Mouse (Mus musculus): Measurements from ENCODE around the gene Sohlh2.

The Sohlh2 gene

DNA sequence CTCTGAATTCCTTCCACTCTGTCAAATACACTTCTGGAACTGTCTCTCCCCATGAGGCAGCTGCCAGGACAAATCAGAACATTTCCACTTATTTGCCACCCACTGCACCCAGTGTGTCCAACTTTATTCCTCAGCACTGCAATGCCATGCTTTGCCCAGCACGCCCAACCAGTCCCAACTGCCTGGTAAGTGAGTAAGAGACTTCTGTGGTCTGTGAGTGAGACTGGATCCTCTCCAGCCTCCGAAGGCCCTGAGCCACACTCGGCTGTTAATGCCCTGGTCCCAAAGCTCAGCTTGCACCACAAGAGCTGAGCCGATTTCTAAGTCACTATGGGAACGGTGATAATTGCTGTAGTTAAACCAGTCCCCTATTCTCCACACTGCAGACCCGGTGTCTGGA, 25.8 kb downstream of the Sohlh2 start:
- peak; percentile 75 for DNase-seq (ENCODE audit: inconsistent ontology term)

- DNase-seq (ENCODE audit: inconsistent ontology term), result peak; percentile 35
Observed at GRCm38 (mm10) chr3:55212254-55212653, 30.4 kb downstream of the Sohlh2 start.

DNA sequence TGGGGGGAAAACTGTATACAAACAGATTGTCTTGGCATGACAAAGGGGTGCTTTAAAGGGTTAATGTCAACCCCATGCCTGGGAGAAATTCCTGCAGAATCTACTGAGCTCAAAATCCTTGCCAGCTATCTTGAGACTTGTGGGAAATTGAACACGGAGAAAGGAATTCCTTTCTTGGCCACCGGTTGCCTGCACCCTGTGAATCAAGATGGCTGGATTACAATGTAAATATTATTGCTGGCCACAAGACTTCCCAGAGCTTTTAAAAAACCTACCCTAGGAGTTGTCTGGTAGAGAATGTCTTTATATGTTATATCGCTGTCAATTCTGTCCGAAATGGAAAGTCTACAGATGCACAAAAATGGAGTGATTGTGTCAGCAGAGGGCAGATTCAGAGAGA, 32.0 kb downstream of the Sohlh2 start:
- peak; percentile 17 for DNase-seq (ENCODE audit: inconsistent ontology term)

DNA sequence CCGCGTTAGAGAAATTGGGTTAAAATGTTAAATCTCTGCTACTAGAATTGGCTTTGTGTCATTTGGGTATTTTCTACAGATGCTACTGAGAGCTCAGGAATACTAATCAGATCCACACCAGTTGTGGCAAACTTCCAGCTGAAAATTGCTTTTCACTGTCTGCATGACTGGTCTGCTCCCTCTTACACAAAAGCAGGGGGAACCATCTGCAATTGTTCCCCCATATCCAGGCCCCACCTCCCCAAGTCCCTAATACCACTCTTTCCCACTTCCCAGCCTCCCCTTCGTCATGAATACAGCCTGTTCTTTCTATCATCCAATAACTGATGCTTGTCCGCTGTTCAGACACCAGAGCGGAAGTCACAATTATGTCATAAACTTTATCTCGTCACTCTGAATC, 32.6 kb downstream of the Sohlh2 start:
- peak; percentile 36 for DNase-seq (ENCODE audit: inconsistent ontology term)

DNA sequence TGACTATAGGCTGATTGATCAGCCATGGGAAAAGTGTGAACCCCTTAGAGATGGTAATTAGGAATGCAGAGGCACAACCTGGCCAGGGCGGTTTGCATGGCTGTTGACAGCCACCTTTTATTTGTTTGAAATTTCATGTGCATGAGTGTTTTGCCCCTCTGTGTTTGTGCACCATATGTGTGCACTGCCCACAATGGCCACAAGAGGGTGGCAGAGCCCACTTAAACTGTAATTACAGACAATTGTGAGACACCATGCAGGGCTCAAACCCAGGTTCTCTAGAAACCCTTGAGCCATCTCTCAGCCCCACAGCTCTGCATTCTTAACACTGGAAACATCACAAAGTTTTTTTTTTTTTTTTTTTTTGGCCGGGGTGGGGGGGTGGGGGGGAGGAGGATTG, 40.7 kb downstream of the Sohlh2 start:
- no peak for DNase-seq (ENCODE audit: inconsistent ontology term)

DNA sequence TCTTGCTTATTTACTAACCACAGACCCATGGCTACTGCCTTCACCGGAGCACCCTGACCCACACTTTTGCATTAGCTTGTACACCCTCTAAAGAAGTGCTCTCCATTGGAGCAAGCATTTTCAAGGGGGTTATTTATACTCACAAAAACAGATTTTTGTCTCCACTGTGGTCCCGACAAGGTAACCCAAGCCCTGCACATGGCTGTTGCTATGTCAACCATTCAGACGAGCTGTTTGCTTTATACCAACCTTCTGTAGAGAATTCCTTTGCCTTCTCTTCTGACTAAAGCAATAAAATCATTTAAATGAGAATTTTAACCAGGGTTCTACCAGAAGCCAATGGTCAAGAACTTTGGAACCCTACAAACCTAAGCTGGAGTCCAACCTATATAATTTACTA, 42.0 kb downstream of the Sohlh2 start:
- no peak for DNase-seq (ENCODE audit: inconsistent ontology term)

DNA sequence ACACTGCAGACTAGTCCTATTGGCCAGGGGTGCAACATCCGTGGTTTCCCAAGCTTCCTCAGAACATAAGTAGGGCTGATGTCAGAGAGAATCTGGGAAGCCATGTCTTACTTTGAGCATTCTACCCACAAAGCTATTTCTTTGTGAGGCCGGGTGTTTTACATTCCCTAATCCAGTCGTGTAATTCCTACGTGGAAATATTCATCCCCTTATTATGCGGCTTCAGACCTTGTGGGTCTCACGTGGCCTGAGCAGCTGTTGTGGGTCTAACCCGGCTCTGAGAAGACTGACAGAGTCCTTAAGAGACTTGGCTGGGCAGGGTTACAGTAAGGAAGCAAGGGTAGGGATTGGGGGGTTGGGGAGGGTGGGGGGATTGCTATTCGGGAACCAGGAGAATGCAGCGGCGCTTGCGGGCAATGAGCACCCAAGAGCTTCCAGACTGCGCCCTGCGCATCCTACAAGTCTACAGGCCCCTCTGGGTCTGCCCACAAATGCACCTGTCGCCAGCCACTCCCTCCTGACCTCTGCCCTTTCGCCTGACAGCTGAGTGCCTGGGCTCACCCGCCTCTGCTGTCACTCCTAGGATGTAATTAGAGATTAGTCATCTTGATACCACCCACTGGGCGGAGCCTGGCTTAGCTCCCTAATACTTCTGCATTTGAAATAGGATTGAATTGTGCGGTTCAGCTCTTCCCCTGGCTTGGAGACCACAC, 44.8 kb downstream of the Sohlh2 start:
- DNase-seq (ENCODE audit: inconsistent ontology term), result peak; percentile 51

DNA sequence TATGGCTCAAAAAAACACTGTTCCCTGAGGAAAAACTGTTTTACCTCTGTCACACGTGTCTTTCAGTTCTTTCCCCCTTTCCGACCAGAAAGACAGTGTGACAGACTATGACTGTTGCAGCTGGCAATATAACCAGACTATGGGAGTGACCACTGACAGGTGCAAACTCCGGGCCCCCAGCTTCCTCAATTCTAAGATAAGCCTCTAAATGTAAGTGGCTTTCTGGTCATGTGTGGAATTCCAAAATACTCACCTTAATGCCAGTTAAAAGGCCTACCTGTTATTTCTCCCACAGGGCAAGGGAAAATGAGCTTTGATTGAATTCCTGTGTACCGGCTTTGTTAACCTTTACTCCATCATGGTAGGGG, 45.4 kb downstream of the Sohlh2 start:
- no peak for DNase-seq (ENCODE audit: inconsistent ontology term)

- DNase-seq (ENCODE audit: inconsistent ontology term), result peak; percentile 13
Observed at GRCm38 (mm10) chr3:55241730-55242421, 60.0 kb downstream of the Sohlh2 start, which contains the start of gene Dclk1. Gene Dclk1, plus strand, starts transcription at chr3:55242364.

DNA sequence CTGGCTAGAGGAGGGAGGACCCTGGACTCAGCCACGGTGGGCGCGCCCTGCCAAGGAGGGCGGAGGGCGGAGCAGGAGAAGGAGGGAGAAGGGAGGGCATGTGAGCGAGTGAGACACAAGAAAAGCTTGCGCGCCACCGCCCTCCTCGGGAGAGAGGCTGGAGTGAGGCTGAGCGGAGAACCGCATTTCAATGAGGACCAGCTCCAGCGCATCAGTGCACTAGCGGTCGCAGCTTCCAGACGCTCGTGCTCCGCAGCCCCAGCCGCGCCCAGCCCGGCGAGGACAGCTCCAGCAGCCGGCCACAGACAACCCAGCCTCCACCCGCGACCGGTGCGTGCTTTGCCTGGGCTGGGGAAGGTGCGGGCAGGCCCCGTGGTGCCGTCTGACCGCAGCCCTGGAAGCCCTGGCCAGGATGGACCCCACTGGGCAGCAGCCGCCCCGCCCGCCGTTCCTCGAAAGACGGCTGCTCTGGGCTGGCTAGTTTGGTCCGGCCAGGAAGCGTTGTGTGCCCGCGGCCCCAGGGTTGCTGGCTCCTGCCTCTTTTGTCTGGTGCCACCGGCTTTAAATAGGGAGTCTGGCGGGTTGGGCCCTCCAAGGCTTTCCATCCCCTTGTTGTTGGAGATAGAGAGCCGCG, 60.7 kb downstream of the Sohlh2 start:
- DNase-seq (ENCODE audit: inconsistent ontology term), result peak; percentile 92

GRCm38 (mm10) chr3:55243056-55243471, 61.2 kb downstream of the Sohlh2 start:
- no peak for DNase-seq (ENCODE audit: inconsistent ontology term)

GRCm38 (mm10) chr3:55244087-55244486, 62.3 kb downstream of the Sohlh2 start:
- DNase-seq (ENCODE audit: inconsistent ontology term), result peak; percentile 32

- no peak for DNase-seq (ENCODE audit: inconsistent ontology term)
Observed at GRCm38 (mm10) chr3:55246618-55247272, 64.9 kb downstream of the Sohlh2 start.

GRCm38 (mm10) chr3:55248048-55248447, 66.2 kb downstream of the Sohlh2 start:
- DNase-seq (ENCODE audit: inconsistent ontology term), result peak; percentile 84

DNA sequence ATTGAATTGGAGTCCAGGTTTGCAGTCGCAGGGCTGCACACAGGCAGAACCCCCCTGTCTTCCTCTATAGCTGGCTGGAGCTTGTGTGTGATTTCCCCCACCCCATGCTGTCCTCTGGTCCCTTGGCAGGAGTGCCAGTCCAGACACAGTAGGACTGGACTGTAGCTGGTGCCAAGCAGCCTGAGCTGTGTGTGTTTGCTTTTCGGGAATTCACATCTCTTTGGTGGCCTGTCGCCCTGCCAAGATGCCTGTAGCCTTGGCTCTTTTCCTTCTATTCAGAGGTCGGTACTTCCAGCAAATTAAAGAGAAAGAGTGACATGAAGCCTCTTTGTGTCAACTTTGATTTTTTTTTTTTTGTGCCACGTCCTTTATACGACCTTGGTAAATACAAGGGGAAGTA, 66.7 kb downstream of the Sohlh2 start:
- peak; percentile 95 for DNase-seq (ENCODE audit: inconsistent ontology term)

- no peak for DNase-seq (ENCODE audit: inconsistent ontology term)
Observed at GRCm38 (mm10) chr3:55250631-55251030, 68.8 kb downstream of the Sohlh2 start.
